Mouse (Mus musculus): Measurements from ENCODE around the gene Cabp2.
A peak's percentile ranks its signal among the peaks of the same experiment; 100 is the strongest.

DNA sequence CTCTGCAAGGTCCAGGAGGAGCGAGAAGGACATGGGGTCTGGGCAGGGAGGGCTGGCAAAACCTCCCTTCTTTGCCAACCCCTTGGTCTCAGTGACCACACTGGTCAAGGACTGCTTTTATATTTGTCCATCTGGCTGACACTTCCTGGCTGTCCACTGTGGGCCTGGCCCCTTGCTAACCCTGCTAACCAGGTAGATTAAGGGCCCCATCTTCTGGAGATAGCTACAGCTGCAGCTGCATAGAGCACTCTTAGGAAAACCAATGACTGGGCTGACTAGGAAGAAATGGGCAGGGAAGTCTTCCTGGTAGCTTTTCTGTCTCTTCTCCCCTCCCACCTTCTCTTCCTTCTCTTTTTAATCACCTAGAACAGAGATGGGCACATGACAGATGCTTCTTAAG lies 3.6 kb downstream of the Cabp2 start:
- TF ChIP-seq CTCF (IDR thresholded peaks at IDR 0.05): peak; percentile 42
- no peak for TF ChIP-seq EP300 (IDR thresholded peaks at IDR 0.05; ENCODE audit: insufficient read depth, low read depth, low read length)
- TF ChIP-seq POLR2A (IDR thresholded peaks at IDR 0.05; ENCODE audit: insufficient read depth, low read depth, low read length): no peak
